Mouse (Mus musculus): ENCODE results near the gene Plekhg3. TPM values are rescaled to one million over a fixed set of nuclear protein-coding genes. Genes with fewer than 3 reads are reported as not detected.

Plekhg3 gene
- total and polyA plus RNA-seq, 2 experiments = 16.5 to 17.1 TPM

DNA sequence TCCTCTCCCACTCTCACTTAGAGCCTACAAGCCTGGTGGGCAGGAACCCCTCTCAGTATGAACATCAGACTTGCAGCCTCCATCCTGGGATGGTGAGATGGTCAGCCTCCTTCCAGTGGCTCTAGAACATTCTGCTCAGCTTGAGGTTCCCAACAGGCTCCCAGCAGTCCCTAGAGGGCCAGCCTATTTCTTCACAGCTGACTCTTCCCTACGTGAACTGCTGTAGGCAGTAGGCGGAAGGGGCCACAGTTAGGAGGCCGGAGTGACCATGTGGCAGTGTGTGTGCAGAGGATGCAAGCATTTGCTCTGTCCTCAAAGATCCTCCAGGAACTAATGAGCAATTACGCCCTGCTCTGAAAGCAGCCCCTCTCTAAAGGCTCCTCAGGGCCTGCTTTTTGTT, 87.5 kb downstream of the Plekhg3 start:
- no peak overlapping the region for H3K27ac ChIP-seq (replicated peaks; ENCODE audit: insufficient read depth, low read depth, low read length)
- H3K9ac ChIP-seq (ENCODE audit: low read depth, low read length) = no peak overlapping the region
- no peak for DNase-seq (ENCODE audit: extremely low read depth, low read depth, low spot score)
- H3K4me3 ChIP-seq (ENCODE audit: insufficient read depth, low read depth, low read length) = no peak overlapping the region
- H3K36me3 ChIP-seq (ENCODE audit: control insufficient read depth, insufficient read depth, low read length) = no peaks in the 10 kb centered on the region
- H3K79me2 ChIP-seq (ENCODE audit: control insufficient read depth, insufficient read depth, low read length) = no peaks in the 10 kb centered on the region
- no peaks in the 10 kb centered on the region for H3K4me1 ChIP-seq (ENCODE audit: control insufficient read depth, insufficient read depth, low read length)
- WGBS = 85% methylated on average over 4 of the region's 4 CpGs
- no peaks in the 10 kb centered on the region for H3K27me3 ChIP-seq (ENCODE audit: control insufficient read depth, insufficient read depth, low read length)
- TF ChIP-seq CTCF (IDR thresholded peaks at IDR 0.05; ENCODE audit: low read depth, low read length) (no peak), POLR2A (IDR thresholded peaks at IDR 0.05; ENCODE audit: extremely low read depth, insufficient read depth, low read length) (no peak)

- no peaks in the 10 kb centered on the region for H3K79me2 ChIP-seq (ENCODE audit: control insufficient read depth, insufficient read depth, low read length)
- H3K4me3 ChIP-seq (ENCODE audit: insufficient read depth, low read depth, low read length) = no peak overlapping the region
- TF ChIP-seq CTCF (IDR thresholded peaks at IDR 0.05; ENCODE audit: low read depth, low read length) = no peak
- TF ChIP-seq POLR2A (IDR thresholded peaks at IDR 0.05; ENCODE audit: extremely low read depth, insufficient read depth, low read length) = no peak
- no peaks in the 10 kb centered on the region for H3K36me3 ChIP-seq (ENCODE audit: control insufficient read depth, insufficient read depth, low read length)
- no peak for DNase-seq (ENCODE audit: extremely low read depth, low read depth, low spot score)
- H3K27me3 ChIP-seq (ENCODE audit: control insufficient read depth, insufficient read depth, low read length) = no peaks in the 10 kb centered on the region
- no peaks in the 10 kb centered on the region for H3K4me1 ChIP-seq (ENCODE audit: control insufficient read depth, insufficient read depth, low read length)
- H3K27ac ChIP-seq (replicated peaks; ENCODE audit: insufficient read depth, low read depth, low read length) = no peak overlapping the region
- WGBS = 78% methylated on average over 5 of the region's 5 CpGs
- no peak overlapping the region for H3K9ac ChIP-seq (ENCODE audit: low read depth, low read length)
These were observed 89.2 kb downstream of the Plekhg3 start for GRCm38 (mm10) chr12:76619847-76620246.

- no peaks in the 10 kb centered on the region for H3K79me2 ChIP-seq (ENCODE audit: control insufficient read depth, insufficient read depth, low read length)
- no peaks in the 10 kb centered on the region for H3K4me1 ChIP-seq (ENCODE audit: control insufficient read depth, insufficient read depth, low read length)
- 89% methylated on average over 6 of the region's 6 CpGs for WGBS
- TF ChIP-seq CTCF (IDR thresholded peaks at IDR 0.05; ENCODE audit: low read depth, low read length) (no peak), POLR2A (IDR thresholded peaks at IDR 0.05; ENCODE audit: extremely low read depth, insufficient read depth, low read length) (no peak)
- DNase-seq (ENCODE audit: extremely low read depth, low read depth, low spot score) = no peak
- H3K4me3 ChIP-seq (ENCODE audit: insufficient read depth, low read depth, low read length) = no peak overlapping the region
- no peak overlapping the region for H3K9ac ChIP-seq (ENCODE audit: low read depth, low read length)
- no peak overlapping the region for H3K27ac ChIP-seq (replicated peaks; ENCODE audit: insufficient read depth, low read depth, low read length)
- H3K27me3 ChIP-seq (ENCODE audit: control insufficient read depth, insufficient read depth, low read length) = no peaks in the 10 kb centered on the region
- H3K36me3 ChIP-seq (ENCODE audit: control insufficient read depth, insufficient read depth, low read length) = no peaks in the 10 kb centered on the region
These were observed 92.7 kb downstream of the Plekhg3 start for GRCm38 (mm10) chr12:76623374-76623773.

Other genes starting within 250 kb of the Plekhg3 start
- gene Akap5, start 206.0 kb upstream of the Plekhg3 start, total RNA-seq (2014; rRNA removed) = 1.1 and 1.2 TPM in 2 replicates
- 0.12 and 0.17 TPM in 2 replicates for gene Akap5, start 206.0 kb upstream of the Plekhg3 start, polyA plus RNA-seq (2012; rRNA removed)
- 1.0 and 1.6 TPM in 2 replicates for gene Zbtb25, start 161.3 kb upstream of the Plekhg3 start, total RNA-seq (2014; rRNA removed)
- 1.7 and 2.3 TPM in 2 replicates for gene Zbtb25, start 161.3 kb upstream of the Plekhg3 start, polyA plus RNA-seq (2012; rRNA removed)
- gene Zbtb1, start 160.6 kb upstream of the Plekhg3 start, total RNA-seq (2014; rRNA removed) = 2.1 and 2.2 TPM in 2 replicates
- 0.60 and 0.70 TPM in 2 replicates for gene Zbtb1, start 160.6 kb upstream of the Plekhg3 start, polyA plus RNA-seq (2012; rRNA removed)
- gene Hspa2, start 126.7 kb upstream of the Plekhg3 start, total RNA-seq (2014; rRNA removed) = 3.3 and 3.8 TPM in 2 replicates
- 1.4 and 2.2 TPM in 2 replicates for gene Hspa2, start 126.7 kb upstream of the Plekhg3 start, polyA plus RNA-seq (2012; rRNA removed)
- under 0.01 TPM in 1 of 2 replicates, not detected in the other for gene Ppp1r36, start 113.4 kb upstream of the Plekhg3 start, total RNA-seq (2014; rRNA removed)
- gene Ppp1r36, start 113.4 kb upstream of the Plekhg3 start, polyA plus RNA-seq (2012; rRNA removed) = not detected in 2 replicates
- 0.46 and 0.54 TPM in 2 replicates for gene Sptb, start 179.7 kb downstream of the Plekhg3 start, total RNA-seq (2014; rRNA removed)
- 0.31 and 0.43 TPM in 2 replicates for gene Sptb, start 179.7 kb downstream of the Plekhg3 start, polyA plus RNA-seq (2012; rRNA removed)
- gene Churc1, start 234.6 kb downstream of the Plekhg3 start, total RNA-seq (2014; rRNA removed) = 94.0 and 99.2 TPM in 2 replicates
- 51.8 and 54.8 TPM in 2 replicates for gene Churc1, start 234.6 kb downstream of the Plekhg3 start, polyA plus RNA-seq (2012; rRNA removed)
- 1.4 and 1.7 TPM in 2 replicates for gene Fntb, start 234.7 kb downstream of the Plekhg3 start, total RNA-seq (2014; rRNA removed)
- gene Fntb, start 234.7 kb downstream of the Plekhg3 start, polyA plus RNA-seq (2012; rRNA removed) = 5.2 and 6.5 TPM in 2 replicates

All from liver, adult 2 months (tissue).